Mouse (Mus musculus): ENCODE results near the gene F11r. TPM values are rescaled to one million over a fixed set of nuclear protein-coding genes. Genes with fewer than 3 reads are reported as not detected.

F11r gene
- 8.0 and 9.0 TPM in 2 replicates for polyA plus RNA-seq (2012; rRNA removed)

DNA sequence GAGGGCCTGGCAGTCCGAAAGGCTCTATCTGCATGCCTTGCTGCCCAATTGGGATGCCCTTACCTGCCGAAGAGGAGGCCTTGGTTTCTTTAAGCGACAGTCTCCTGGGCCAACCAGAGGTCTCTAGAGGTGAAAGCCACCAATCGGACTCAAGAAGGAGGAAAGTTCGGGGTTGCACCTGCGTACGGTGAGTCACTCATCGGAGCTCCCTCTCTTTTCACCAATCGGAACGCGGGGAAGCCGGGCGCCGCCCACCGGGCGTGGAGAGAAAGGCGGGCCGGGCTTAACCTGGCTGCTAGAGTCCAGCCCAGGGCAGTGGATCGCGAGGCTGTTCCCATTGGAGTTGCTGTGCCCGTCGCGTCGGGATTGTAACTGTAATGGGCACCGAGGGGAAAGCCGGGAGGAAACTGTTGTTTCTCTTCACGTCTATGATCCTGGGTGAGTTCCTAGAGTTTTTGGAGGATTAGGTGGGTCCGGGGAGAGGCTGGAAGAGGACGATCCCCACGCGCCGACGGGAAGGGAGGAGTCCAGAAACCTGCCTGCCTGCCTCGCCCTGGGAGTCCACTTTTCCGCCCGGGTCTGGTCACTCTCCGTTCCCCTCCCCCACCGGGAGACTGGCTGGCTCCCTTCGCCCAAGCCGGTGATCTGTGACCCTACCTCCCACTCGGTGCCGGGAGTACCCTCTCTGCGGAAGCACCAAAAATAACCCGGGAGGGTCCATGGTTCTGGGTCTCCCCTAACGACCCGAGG is at the start of gene F11r:
Gene F11r, plus strand, starts transcription at position 272 of the 750 bp plus-strand sequence.
- Histone ChIP-seq H3K4me1 (ENCODE audit: control insufficient read depth, insufficient read depth, low read length) (no peaks in the 10 kb centered on the region), H3K27ac (ENCODE audit: insufficient read depth, low read length) (peak within 1 kb of the TSS; percentile 12)
- no peak for TF ChIP-seq CTCF (IDR thresholded peaks at IDR 0.05; ENCODE audit: extremely low read depth, insufficient read depth, low read length)
- 0 out of 2 replicates have a peak, but pooled peaks have one; percentile 24 for TF ChIP-seq POLR2A (IDR thresholded peaks at IDR 0.05; ENCODE audit: extremely low read depth, insufficient read depth, low read length)

DNA sequence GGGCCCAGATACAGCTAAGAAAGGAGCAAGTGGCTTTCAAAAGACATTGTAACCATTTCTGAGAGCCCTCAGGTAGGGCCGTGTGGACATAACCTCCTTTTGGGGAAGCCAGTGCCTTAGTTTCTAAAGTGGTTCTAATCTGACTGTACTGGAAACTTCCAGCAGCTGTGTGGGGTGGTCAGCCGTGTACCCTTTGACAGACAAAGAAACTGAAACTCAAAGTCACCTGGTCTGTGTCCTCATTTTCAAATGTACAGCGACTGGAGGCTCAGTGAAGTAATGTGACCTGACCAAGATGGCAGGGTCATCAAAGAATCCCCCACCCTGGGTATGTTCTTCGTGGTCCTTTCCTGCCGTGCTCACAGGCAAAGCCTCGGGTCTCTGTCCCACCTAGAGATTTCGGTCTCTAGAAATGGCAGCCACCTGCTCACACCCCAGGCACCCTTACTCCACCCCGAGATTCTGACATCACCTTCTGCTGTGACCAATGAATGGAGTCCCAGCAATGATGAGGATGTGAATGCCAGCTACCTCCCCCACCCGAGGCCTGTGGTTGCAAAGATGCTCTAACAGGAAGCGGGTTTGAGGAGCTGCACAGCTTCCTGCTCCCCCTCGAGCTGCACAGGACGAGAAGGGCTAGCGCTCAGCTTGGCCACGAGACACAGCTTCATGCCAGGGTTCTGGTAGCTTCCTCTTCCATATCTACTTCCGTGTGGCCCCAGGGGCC is 48.8 kb upstream of the F11r start, which contains the start of gene Arhgap30:
Gene Arhgap30, plus strand, starts transcription at position 579 of the 727 bp plus-strand sequence.
- H3K4me3 ChIP-seq (ENCODE audit: insufficient read depth, low read length), result peak within 1 kb of the TSS; percentile 17; the same call in 1 of the 2 replicates
- no peaks in the 10 kb centered on the region for H3K4me1 ChIP-seq (ENCODE audit: control insufficient read depth, insufficient read depth, low read length)
- no peak within 1 kb of the TSS for H3K27ac ChIP-seq (ENCODE audit: insufficient read depth, low read length)
- TF ChIP-seq POLR2A (IDR thresholded peaks at IDR 0.05; ENCODE audit: extremely low read depth, insufficient read depth, low read length), result no peak
- no peak for TF ChIP-seq CTCF (IDR thresholded peaks at IDR 0.05; ENCODE audit: extremely low read depth, insufficient read depth, low read length)

More for the DNA sequence above, at the start of gene F11r:
- peak within 1 kb of the TSS; percentile 29 for H3K4me3 ChIP-seq (ENCODE audit: insufficient read depth, low read length)

GRCm38 (mm10) chr1:171390101-171390500 is 47.2 kb upstream of the F11r start:
- Histone ChIP-seq H3K4me1 (ENCODE audit: control insufficient read depth, insufficient read depth, low read length) (no peaks in the 10 kb centered on the region), H3K4me3 (ENCODE audit: insufficient read depth, low read length) (no peak overlapping the region), H3K27ac (ENCODE audit: insufficient read depth, low read length) (no peak overlapping the region)
- TF ChIP-seq CTCF (IDR thresholded peaks at IDR 0.05; ENCODE audit: extremely low read depth, insufficient read depth, low read length), result no peak
- no peak for TF ChIP-seq POLR2A (IDR thresholded peaks at IDR 0.05; ENCODE audit: extremely low read depth, insufficient read depth, low read length)

- no peaks in the 10 kb centered on the region for H3K4me1 ChIP-seq (ENCODE audit: control insufficient read depth, insufficient read depth, low read length)
- no peak for TF ChIP-seq CTCF (IDR thresholded peaks at IDR 0.05; ENCODE audit: extremely low read depth, insufficient read depth, low read length)
- TF ChIP-seq POLR2A (IDR thresholded peaks at IDR 0.05; ENCODE audit: extremely low read depth, insufficient read depth, low read length), result no peak
- no peak overlapping the region for H3K4me3 ChIP-seq (ENCODE audit: insufficient read depth, low read length)
- no peak overlapping the region for H3K27ac ChIP-seq (ENCODE audit: insufficient read depth, low read length)
Observed at GRCm38 (mm10) chr1:171401821-171402220, 35.5 kb upstream of the F11r start.

- TF ChIP-seq CTCF (IDR thresholded peaks at IDR 0.05; ENCODE audit: extremely low read depth, insufficient read depth, low read length), result no peak
- no peak for TF ChIP-seq POLR2A (IDR thresholded peaks at IDR 0.05; ENCODE audit: extremely low read depth, insufficient read depth, low read length)
- H3K4me3 ChIP-seq (ENCODE audit: insufficient read depth, low read length), result no peak overlapping the region
- H3K4me1 ChIP-seq (ENCODE audit: control insufficient read depth, insufficient read depth, low read length), result no peaks in the 10 kb centered on the region
- no peak overlapping the region for H3K27ac ChIP-seq (ENCODE audit: insufficient read depth, low read length)
Observed at GRCm38 (mm10) chr1:171402991-171403390, 34.3 kb upstream of the F11r start.

GRCm38 (mm10) chr1:171407263-171407662 is 30.1 kb upstream of the F11r start:
- no peak for TF ChIP-seq CTCF (IDR thresholded peaks at IDR 0.05; ENCODE audit: extremely low read depth, insufficient read depth, low read length)
- no peak for TF ChIP-seq POLR2A (IDR thresholded peaks at IDR 0.05; ENCODE audit: extremely low read depth, insufficient read depth, low read length)
- Histone ChIP-seq H3K27ac (ENCODE audit: insufficient read depth, low read length) (no peak overlapping the region), H3K4me3 (ENCODE audit: insufficient read depth, low read length) (no peak overlapping the region), H3K4me1 (ENCODE audit: control insufficient read depth, insufficient read depth, low read length) (no peaks in the 10 kb centered on the region)

- TF ChIP-seq CTCF (IDR thresholded peaks at IDR 0.05; ENCODE audit: extremely low read depth, insufficient read depth, low read length) (no peak), POLR2A (IDR thresholded peaks at IDR 0.05; ENCODE audit: extremely low read depth, insufficient read depth, low read length) (no peak)
- Histone ChIP-seq H3K4me3 (ENCODE audit: insufficient read depth, low read length) (no peak overlapping the region; the same call in 1 of the 2 replicates), H3K27ac (ENCODE audit: insufficient read depth, low read length) (no peak overlapping the region), H3K4me1 (ENCODE audit: control insufficient read depth, insufficient read depth, low read length) (no peaks in the 10 kb centered on the region; the same call in 1 of the 2 replicates)
Observed at GRCm38 (mm10) chr1:171410231-171410630, 27.1 kb upstream of the F11r start.

GRCm38 (mm10) chr1:171410947-171411484 is 26.3 kb upstream of the F11r start, which contains the start of gene Usf1:
Gene Usf1, plus strand, starts transcription at chr1:171411313.
- peak within 1 kb of the TSS; percentile 95 for H3K27ac ChIP-seq (ENCODE audit: insufficient read depth, low read length)
- H3K4me1 ChIP-seq (ENCODE audit: control insufficient read depth, insufficient read depth, low read length), result no peaks in the 10 kb centered on the region; the same call in 1 of the 2 replicates
- peak; percentile 85 for TF ChIP-seq POLR2A (IDR thresholded peaks at IDR 0.05; ENCODE audit: extremely low read depth, insufficient read depth, low read length)
- no peak for TF ChIP-seq CTCF (IDR thresholded peaks at IDR 0.05; ENCODE audit: extremely low read depth, insufficient read depth, low read length)
- H3K4me3 ChIP-seq (ENCODE audit: insufficient read depth, low read length), result peak within 1 kb of the TSS; percentile 89

DNA sequence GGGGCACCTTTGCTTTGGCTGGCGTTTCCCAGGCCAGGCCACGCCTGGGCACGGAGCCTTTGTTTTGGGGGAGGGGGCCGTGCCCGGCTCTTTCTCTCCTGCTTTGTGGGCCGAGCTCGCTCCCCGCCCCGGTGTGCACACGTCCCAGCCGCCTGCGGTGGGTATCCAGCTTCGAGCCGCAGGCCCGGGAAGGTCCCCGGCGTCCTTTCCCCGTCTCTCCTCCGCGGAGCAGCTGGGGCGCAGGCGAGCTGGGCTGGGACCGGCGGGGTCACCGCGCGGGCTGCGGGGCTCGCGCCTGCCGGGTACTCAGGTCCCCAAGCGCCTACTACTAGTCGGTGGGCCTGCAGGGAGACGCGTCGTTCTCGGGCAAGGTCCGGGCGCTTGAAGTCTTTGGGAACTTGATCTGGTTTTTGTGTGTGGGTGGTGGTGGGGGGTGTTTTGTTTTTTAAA is 25.8 kb upstream of the F11r start:
- peak overlapping the region; percentile 89 for H3K4me3 ChIP-seq (ENCODE audit: insufficient read depth, low read length)
- TF ChIP-seq POLR2A (IDR thresholded peaks at IDR 0.05; ENCODE audit: extremely low read depth, insufficient read depth, low read length) (no peak), CTCF (IDR thresholded peaks at IDR 0.05; ENCODE audit: extremely low read depth, insufficient read depth, low read length) (no peak)
- H3K27ac ChIP-seq (ENCODE audit: insufficient read depth, low read length), result peak overlapping the region; percentile 95
- H3K4me1 ChIP-seq (ENCODE audit: control insufficient read depth, insufficient read depth, low read length), result no peaks in the 10 kb centered on the region; the same call in 1 of the 2 replicates

Measured in cortical plate, adult 2 months (tissue).